Mouse (Mus musculus) MEL (cell line): ENCODE results near the gene Npnt. TPM values are rescaled to one million over a fixed set of nuclear protein-coding genes. Genes with fewer than 3 reads are reported as not detected.

Experiments used
- DNase-seq: peaks from one replicate; pipeline ENCODE4 v3.0.0; 2011; ENCODE audit warnings: low read depth, low spot score
- H3K27ac ChIP-seq: 2 replicates; pipeline ENCODE4 v1.5.1; 2012; ENCODE audit warnings: low read depth, mild to moderate bottlenecking, control low read depth, low read length, moderate library complexity; ENCODE audit not compliant: control insufficient read depth
- H3K27me3 ChIP-seq, 2 experiments: fragments of 150-350 bp in 1 of 2; sonication (generic) in 1 of 2; 2 replicates each; pipeline ENCODE4 v1.6.1; 2012; ENCODE audit warnings: low read length in 2 of 2, mild to moderate bottlenecking in 2 of 2, improper control_type of control experiment in 1 of 2, moderate library complexity in 1 of 2; ENCODE audit not compliant: insufficient read depth in 2 of 2, control insufficient read depth in 1 of 2
- H3K36me3 ChIP-seq, 2 experiments: 2 replicates each; pipeline ENCODE4 v1.6.1; 2012 to 2014; ENCODE audit warnings: low read length in 2 of 2, improper control_type of control experiment in 1 of 2, inconsistent platforms in 1 of 2, mild to moderate bottlenecking in 1 of 2; ENCODE audit not compliant: insufficient read depth in 2 of 2, control insufficient read depth in 1 of 2
- H3K4me1 ChIP-seq, 2 experiments: fragments of 150-350 bp in 1 of 2; sonication (generic) in 1 of 2; 2 replicates each; pipeline ENCODE4 v1.6.1; 2012; ENCODE audit warnings: low read length in 2 of 2, improper control_type of control experiment in 1 of 2, mild to moderate bottlenecking in 1 of 2; ENCODE audit not compliant: insufficient read depth in 2 of 2, control insufficient read depth in 1 of 2
- H3K4me3 ChIP-seq, 2 experiments: fragments of 150-350 bp in 1 of 2; sonication (generic) in 1 of 2; 2 replicates each; pipeline ENCODE4 v1.5.1; 2012; ENCODE audit warnings: low read depth in 2 of 2, low read length in 2 of 2, mild to moderate bottlenecking in 2 of 2, moderate library complexity in 2 of 2, control low read depth in 1 of 2, improper control_type of control experiment in 1 of 2; ENCODE audit not compliant: control insufficient read depth in 1 of 2, insufficient read depth in 1 of 2
- H3K79me2 ChIP-seq: 2 replicates; pipeline ENCODE4 v1.6.1; 2012; ENCODE audit warnings: mild to moderate bottlenecking, low read length, moderate library complexity; ENCODE audit not compliant: control insufficient read depth, poor library complexity, insufficient read depth
- H3K9ac ChIP-seq: 2 replicates; pipeline ENCODE4 v1.6.1; 2012; ENCODE audit warnings: low read depth, mild to moderate bottlenecking, control low read depth, low read length, moderate library complexity; ENCODE audit not compliant: control insufficient read depth, poor library complexity, severe bottlenecking
- H3K9me3 ChIP-seq: fragments of 150-350 bp; sonication (generic); replicated peaks from 2 replicates; pipeline ENCODE4 v1.6.1; 2012; ENCODE audit warnings: mild to moderate bottlenecking, low read length, improper control_type of control experiment, moderate library complexity; ENCODE audit not compliant: insufficient read depth
- CHD1 ChIP-seq: IDR thresholded peaks from 2 replicates; pipeline ENCODE4 v1.6.1; 2012; ENCODE audit warnings: low read depth, mild to moderate bottlenecking, inconsistent platforms, low read length, improper control_type of control experiment
- CHD2 ChIP-seq: IDR thresholded peaks from 2 replicates; pipeline ENCODE4 v1.6.1; 2011; ENCODE audit warnings: low read length, improper control_type of control experiment
- CTCF ChIP-seq, 3 experiments: IDR thresholded peaks in 2 of 3; conservative IDR thresholded peaks in 1 of 3; 2 replicates each; pipeline ENCODE4 v1.5.1; 2011 to 2012; ENCODE audit warnings: low read length in 3 of 3, low read depth in 2 of 3, mild to moderate bottlenecking in 2 of 3, improper control_type of control experiment in 1 of 3, inconsistent platforms in 1 of 3, mixed read lengths in 1 of 3, moderate library complexity in 1 of 3; ENCODE audit not compliant: control insufficient read depth in 1 of 3, insufficient read depth in 1 of 3, poor library complexity in 1 of 3, severe bottlenecking in 1 of 3
- E2F4 ChIP-seq: IDR thresholded peaks from 2 replicates; pipeline ENCODE4 v1.6.1; 2011; ENCODE audit warnings: low read depth, low read length, improper control_type of control experiment, borderline replicate concordance
- ELF1 ChIP-seq: IDR thresholded peaks from 2 replicates; pipeline ENCODE4 v1.6.1; 2014; ENCODE audit warnings: low read depth, mild to moderate bottlenecking, inconsistent platforms, low read length, improper control_type of control experiment, moderate library complexity
- EP300 ChIP-seq, 2 experiments: IDR thresholded peaks; 2 replicates each; pipeline ENCODE4 v1.6.1; 2011; ENCODE audit warnings: improper control_type of control experiment in 2 of 2, low read length in 2 of 2, low read depth in 1 of 2, mild to moderate bottlenecking in 1 of 2
- ETS1 ChIP-seq: IDR thresholded peaks from 2 replicates; pipeline ENCODE4 v1.6.1; 2012; ENCODE audit warnings: low read depth, mild to moderate bottlenecking, inconsistent platforms, low read length, improper control_type of control experiment, moderate library complexity
- GABPA ChIP-seq: IDR thresholded peaks from 2 replicates; pipeline ENCODE4 v1.6.1; 2012; ENCODE audit warnings: low read depth, mild to moderate bottlenecking, inconsistent platforms, low read length, improper control_type of control experiment, moderate library complexity
- MAX ChIP-seq: IDR thresholded peaks from 2 replicates; pipeline ENCODE4 v1.6.1; 2011; ENCODE audit warnings: low read length, improper control_type of control experiment
- MAZ ChIP-seq: IDR thresholded peaks from 2 replicates; pipeline ENCODE4 v1.6.1; 2012; ENCODE audit warnings: low read depth, mild to moderate bottlenecking, inconsistent platforms, low read length, improper control_type of control experiment
- MEF2A ChIP-seq: IDR thresholded peaks from 2 replicates; pipeline ENCODE4 v1.6.1; 2014; ENCODE audit warnings: low read depth, mild to moderate bottlenecking, inconsistent platforms, low read length, improper control_type of control experiment; ENCODE audit not compliant: poor library complexity, insufficient replicate concordance, severe bottlenecking; ENCODE audit errors: extremely low read depth
- NRF1 ChIP-seq: IDR thresholded peaks from 2 replicates; pipeline ENCODE4 v1.6.1; 2014; ENCODE audit warnings: low read depth, mild to moderate bottlenecking, inconsistent platforms, low read length, improper control_type of control experiment, moderate library complexity; ENCODE audit not compliant: poor library complexity, insufficient read depth, severe bottlenecking
- POLR2A ChIP-seq, 2 experiments: IDR thresholded peaks; 2 replicates each; pipeline ENCODE4 v1.6.1; 2011 to 2012; ENCODE audit warnings: low read length in 2 of 2, mild to moderate bottlenecking in 2 of 2, control low read depth in 1 of 2, improper control_type of control experiment in 1 of 2, low read depth in 1 of 2, moderate library complexity in 1 of 2; ENCODE audit not compliant: control insufficient read depth in 1 of 2, insufficient read depth in 1 of 2, poor library complexity in 1 of 2
- POLR2AphosphoS2 ChIP-seq: IDR thresholded peaks from 2 replicates; pipeline ENCODE4 v1.6.1; 2011; ENCODE audit warnings: low read length, improper control_type of control experiment
- RCOR1 ChIP-seq: IDR thresholded peaks from 2 replicates; pipeline ENCODE4 v1.6.1; 2012; ENCODE audit warnings: low read depth, mild to moderate bottlenecking, inconsistent platforms, low read length, improper control_type of control experiment
- SIN3A ChIP-seq: IDR thresholded peaks from 2 replicates; pipeline ENCODE4 v1.6.1; 2012; ENCODE audit warnings: low read length, improper control_type of control experiment, inconsistent platforms
- SMC3 ChIP-seq: IDR thresholded peaks from 2 replicates; pipeline ENCODE4 v1.6.1; 2011; ENCODE audit warnings: low read depth, low read length, improper control_type of control experiment
- TBP ChIP-seq: IDR thresholded peaks from 2 replicates; pipeline ENCODE4 v1.8.0; 2011; ENCODE audit warnings: low read depth, low read length, improper control_type of control experiment
- UBTF ChIP-seq: IDR thresholded peaks from 2 replicates; pipeline ENCODE4 v1.6.1; 2012; ENCODE audit warnings: low read depth, mild to moderate bottlenecking, inconsistent platforms, low read length, improper control_type of control experiment, moderate library complexity, borderline replicate concordance; ENCODE audit not compliant: insufficient read depth
- USF1 ChIP-seq: IDR thresholded peaks from 2 replicates; pipeline ENCODE4 v1.6.1; 2014; ENCODE audit warnings: low read depth, mild to moderate bottlenecking, inconsistent platforms, low read length, improper control_type of control experiment, moderate library complexity
- USF2 ChIP-seq, 2 experiments: IDR thresholded peaks; 2 replicates each; pipeline ENCODE4 v1.6.1; 2011 to 2012; ENCODE audit warnings: improper control_type of control experiment in 2 of 2, low read length in 2 of 2, borderline replicate concordance in 1 of 2, inconsistent platforms in 1 of 2, low read depth in 1 of 2, mild to moderate bottlenecking in 1 of 2; ENCODE audit not compliant: insufficient read depth in 1 of 2
- ZC3H11A ChIP-seq: IDR thresholded peaks from 2 replicates; pipeline ENCODE4 v1.6.1; 2012; ENCODE audit warnings: low read depth, mild to moderate bottlenecking, inconsistent platforms, low read length, improper control_type of control experiment
- ZKSCAN1 ChIP-seq: IDR thresholded peaks from 2 replicates; pipeline ENCODE4 v1.6.1; 2012; ENCODE audit warnings: low read depth, mild to moderate bottlenecking, inconsistent platforms, low read length, improper control_type of control experiment, moderate library complexity
- ZNF384 ChIP-seq: IDR thresholded peaks from 2 replicates; pipeline ENCODE4 v1.6.1; 2012; ENCODE audit warnings: low read depth, mild to moderate bottlenecking, inconsistent platforms, low read length, improper control_type of control experiment
- polyA plus RNA-seq, 2 experiments: library from polyadenylated mRNA; stranded (reverse) in 1 of 2; unstranded in 1 of 2; fragments of >175 nt in 1 of 2; fragments of >200 nt in 1 of 2; gene quantifications; 2 replicates each; pipeline versions ENCODE4 v1.2.1 to v1.2.4; 2012; ENCODE audit warnings: low replicate concordance in 2 of 2, low read depth in 1 of 2; ENCODE audit not compliant: insufficient read length in 2 of 2, insufficient read depth in 1 of 2, missing spikeins in 1 of 2
- total RNA-seq: library from RNA; depleted of rRNA; stranded (reverse); fragments of 300-350 nt; gene quantifications from 2 replicates; pipeline ENCODE4 v1.2.3, GENCODE M21; 2012

Gene Npnt
- total and polyA plus RNA-seq, 3 experiments, result 0.06 TPM; not detected in 2

- H3K4me1 ChIP-seq, result no peaks in the 10 kb centered on the region
- H3K27ac ChIP-seq, result no peak overlapping the region
- no peaks in the 10 kb centered on the region for H3K9me3 ChIP-seq
- no peak overlapping the region for H3K9ac ChIP-seq
- H3K36me3 ChIP-seq, result no peaks in the 10 kb centered on the region
- H3K27me3 ChIP-seq, result peaks cover 0 to 3% of the 10 kb centered on the region in 2 experiments; a peak in 2 of 4 replicates
- no peak overlapping the region for H3K4me3 ChIP-seq
- DNase-seq, result no peak
- H3K79me2 ChIP-seq, result no peaks in the 10 kb centered on the region
- TF ChIP-seq MAX (no peak), POLR2A (IDR thresholded peaks at IDR 0.05; ENCODE audit: control insufficient read depth in 1 of 2, insufficient read depth in 1 of 2, low read depth in 1 of 2, low read length in 2 of 2, poor library complexity in 1 of 2) (no peak), USF2 (IDR thresholded peaks at IDR 0.05; ENCODE audit: borderline replicate concordance in 1 of 2, insufficient read depth in 1 of 2, low read depth in 1 of 2, low read length in 2 of 2) (no peak), CTCF (IDR thresholded peaks at IDR 0.05 in 2 of 3, conservative IDR thresholded peaks at IDR 0.05 in 1 of 3; ENCODE audit: control insufficient read depth in 1 of 3, insufficient read depth in 1 of 3, low read depth in 2 of 3, low read length in 3 of 3, poor library complexity in 1 of 3, severe bottlenecking in 1 of 3) (no peak), SIN3A (no peak), CHD1 (no peak)
Observed at GRCm38 (mm10) chr3:132905224-132905930, 44.7 kb downstream of the Npnt start.

GRCm38 (mm10) chr3:132903386-132903785, 46.7 kb downstream of the Npnt start:
- no peaks in the 10 kb centered on the region for H3K79me2 ChIP-seq
- H3K9me3 ChIP-seq, result no peaks in the 10 kb centered on the region
- H3K27me3 ChIP-seq, result no peaks in the 10 kb centered on the region; a peak in 2 of 4 replicates
- H3K27ac ChIP-seq, result no peak overlapping the region
- H3K4me1 ChIP-seq, result no peaks in the 10 kb centered on the region
- H3K36me3 ChIP-seq, result no peaks in the 10 kb centered on the region
- TF ChIP-seq USF1 (no peak), MAZ (no peak), SMC3 (no peak), MEF2A (no peak), E2F4 (no peak), UBTF (no peak), ZNF384 (no peak), POLR2AphosphoS2 (no peak), ZC3H11A (no peak), NRF1 (no peak), SIN3A (no peak), EP300 (IDR thresholded peaks at IDR 0.05; ENCODE audit: low read depth in 1 of 2, low read length in 2 of 2) (no peak), ZKSCAN1 (no peak), ETS1 (no peak), TBP (no peak), ELF1 (no peak), GABPA (no peak), CHD2 (no peak), RCOR1 (no peak)
- DNase-seq, result no peak
- H3K4me3 ChIP-seq, result no peak overlapping the region
- no peak overlapping the region for H3K9ac ChIP-seq
